Mouse (Mus musculus) cerebellum, postnatal 36 days (tissue): ENCODE measurements around the gene Selenoi.

ENCODE experiments used
- DNase-seq, 2 experiments: peaks; one replicate each; pipeline ENCODE4 v3.0.0; 2021 to 2022; ENCODE audit warnings: mixed read lengths in 2 of 2

Selenoi gene

DNA sequence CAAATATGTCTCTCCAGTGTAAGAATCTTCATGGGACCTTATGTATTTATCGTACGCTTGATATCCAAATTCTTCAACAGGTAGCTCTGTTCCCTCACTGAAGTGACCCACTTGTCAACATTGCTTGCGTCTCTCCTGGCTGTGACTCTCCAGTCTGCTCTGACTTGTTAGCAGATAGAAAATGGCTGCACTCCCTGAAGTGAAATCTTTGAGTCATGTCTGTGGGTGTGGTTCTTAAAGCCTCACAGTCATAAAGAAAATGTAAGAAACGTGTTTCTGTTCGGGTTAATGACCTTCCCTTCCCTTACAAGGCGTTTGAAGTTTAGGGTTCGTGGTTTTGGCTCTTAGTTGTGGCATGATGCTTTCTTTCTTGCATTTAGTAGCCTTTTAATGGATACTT, 8.2 kb downstream of the Selenoi start:
- DNase-seq, result no peak

DNA sequence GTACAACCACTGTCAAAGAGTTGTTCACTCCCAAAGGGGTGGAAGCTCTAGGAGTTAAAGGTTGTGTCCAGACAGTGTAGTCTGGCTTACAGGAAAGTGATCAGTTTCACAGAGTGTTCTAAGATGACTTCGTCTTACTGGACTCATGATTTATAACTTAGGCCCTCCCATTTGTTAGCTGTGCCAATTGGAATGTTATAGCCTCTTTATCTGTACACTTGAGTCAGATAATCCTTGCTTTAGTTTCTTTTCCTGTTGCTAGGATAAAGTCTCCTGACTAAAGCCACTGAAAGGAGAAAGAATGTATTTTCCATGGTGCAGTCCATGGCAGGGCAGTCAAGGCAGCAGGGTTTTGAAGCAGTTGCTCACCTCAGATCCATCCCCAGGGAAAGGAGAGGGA, 10.0 kb downstream of the Selenoi start:
- no peak for DNase-seq

DNA sequence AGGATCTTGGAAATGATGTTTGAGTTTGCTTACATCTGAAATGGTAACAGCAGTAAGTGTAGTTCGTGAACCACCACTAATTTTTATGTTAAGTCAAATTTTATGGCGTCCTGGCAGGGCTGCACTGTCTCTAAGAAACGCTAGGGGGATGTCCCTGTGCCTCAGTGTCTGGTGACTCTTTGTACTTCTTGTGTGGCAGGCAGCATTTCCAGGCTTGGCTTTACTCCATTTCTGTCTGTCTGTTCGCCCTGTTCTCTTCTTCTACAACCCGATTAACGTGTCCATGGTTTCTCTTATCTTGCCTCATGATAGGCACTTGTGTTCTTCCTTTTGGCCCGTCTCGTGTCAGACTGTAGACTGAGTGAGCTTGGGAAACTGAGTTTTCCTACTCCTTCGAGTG, 11.4 kb downstream of the Selenoi start:
- no peak for DNase-seq

DNA sequence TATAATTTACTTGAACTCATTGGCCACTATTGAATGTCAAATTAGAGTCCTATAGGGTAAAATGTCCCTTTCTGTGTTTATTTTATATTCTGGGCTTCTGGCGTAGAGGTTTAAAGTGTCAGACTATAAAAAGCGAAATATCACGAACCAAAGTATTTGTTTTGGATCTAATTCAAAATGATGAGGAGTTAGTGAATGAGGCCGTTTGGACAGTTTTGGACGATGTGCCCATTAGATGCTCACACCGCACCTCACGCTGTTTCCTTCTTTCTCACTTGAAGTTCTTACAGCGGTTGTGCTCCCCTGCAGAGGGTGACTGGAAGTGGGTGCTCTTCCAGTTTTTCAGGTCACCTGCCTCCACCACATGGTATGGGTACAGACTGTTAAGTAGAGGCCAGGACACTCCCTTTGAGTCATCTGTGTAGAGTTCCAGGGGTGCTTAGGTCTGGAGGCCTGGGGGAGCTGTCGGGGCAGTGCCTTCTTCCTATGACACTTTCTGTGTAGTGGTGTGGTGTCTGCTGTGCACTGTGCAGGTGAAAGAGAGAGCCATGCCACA, 13.6 kb downstream of the Selenoi start:
- DNase-seq, result no peak

DNA sequence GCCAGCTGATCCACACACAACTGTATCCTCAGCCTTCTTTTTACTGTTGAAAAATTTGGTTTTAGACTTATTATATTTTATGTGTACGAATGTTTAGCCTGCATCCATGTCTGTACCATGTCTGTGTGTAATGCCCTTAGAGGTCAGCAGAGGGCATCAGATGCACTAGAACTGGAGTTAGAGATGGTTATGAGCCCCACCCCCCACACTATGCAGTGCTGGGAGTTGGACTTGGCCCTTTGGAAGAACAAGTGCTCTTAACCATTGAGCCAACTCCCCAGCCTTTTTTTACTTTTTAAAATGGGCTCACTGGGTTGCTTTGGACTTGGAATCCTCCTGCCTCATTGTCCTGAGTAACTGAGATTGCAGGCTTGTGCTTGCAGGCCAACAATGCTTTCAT, 15.3 kb downstream of the Selenoi start:
- no peak for DNase-seq

DNA sequence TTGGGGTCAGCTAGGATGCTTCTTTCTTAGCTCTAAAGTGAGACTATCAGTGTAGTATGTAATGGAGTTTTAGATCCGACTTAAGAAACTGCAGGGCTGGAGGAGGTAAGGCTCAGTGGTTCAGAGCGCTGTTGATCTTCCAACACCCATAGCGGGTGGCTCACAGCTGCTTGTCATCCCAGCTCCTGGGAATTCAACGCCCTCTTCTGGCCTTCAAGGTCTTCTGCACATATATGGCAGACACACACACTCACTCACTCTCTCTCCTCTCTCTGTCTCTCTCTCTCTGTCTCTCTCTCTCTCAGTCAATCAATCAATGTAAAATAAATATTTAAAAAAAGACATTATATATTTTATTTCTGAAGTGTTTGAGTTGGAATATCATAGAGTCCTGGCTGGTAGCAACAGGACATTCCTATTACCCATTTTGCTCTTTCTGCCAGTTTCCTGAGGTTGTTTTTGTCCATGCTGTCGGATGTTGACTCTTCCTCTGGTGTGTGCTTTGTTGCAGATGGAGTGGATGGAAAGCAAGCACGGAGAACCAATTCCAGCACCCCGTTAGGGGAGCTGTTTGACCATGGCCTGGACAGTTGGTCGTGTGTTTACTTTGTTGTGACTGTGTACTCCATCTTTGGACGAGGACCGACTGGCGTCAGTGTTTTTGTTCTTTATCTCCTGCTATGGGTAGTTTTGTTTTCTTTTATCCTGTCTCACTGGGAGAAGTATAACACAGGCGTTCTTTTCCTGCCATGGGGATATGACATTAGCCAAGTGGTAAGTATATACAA, 23.4 kb downstream of the Selenoi start:
- DNase-seq, result no peak

DNA sequence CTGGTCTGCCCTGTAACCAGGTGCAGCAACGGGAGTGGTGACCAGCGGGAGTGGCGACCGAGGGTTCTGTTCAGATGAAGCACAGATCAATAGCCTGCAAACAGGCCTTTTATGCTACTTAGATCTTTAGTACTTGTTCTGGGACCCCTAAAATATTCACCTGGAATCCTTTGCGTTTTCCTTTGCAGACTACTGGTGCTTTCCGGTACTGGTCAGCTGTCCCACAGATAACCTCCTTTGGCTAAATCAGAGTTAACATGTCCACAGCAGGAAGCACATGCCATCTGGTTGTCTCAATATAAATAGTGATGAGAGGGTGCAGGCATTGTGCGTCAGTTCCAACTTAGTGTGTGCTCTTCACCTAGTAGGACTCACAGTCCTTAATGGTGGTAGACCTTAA, 26.4 kb downstream of the Selenoi start:
- peak; percentile 41 to 69 for DNase-seq

DNA sequence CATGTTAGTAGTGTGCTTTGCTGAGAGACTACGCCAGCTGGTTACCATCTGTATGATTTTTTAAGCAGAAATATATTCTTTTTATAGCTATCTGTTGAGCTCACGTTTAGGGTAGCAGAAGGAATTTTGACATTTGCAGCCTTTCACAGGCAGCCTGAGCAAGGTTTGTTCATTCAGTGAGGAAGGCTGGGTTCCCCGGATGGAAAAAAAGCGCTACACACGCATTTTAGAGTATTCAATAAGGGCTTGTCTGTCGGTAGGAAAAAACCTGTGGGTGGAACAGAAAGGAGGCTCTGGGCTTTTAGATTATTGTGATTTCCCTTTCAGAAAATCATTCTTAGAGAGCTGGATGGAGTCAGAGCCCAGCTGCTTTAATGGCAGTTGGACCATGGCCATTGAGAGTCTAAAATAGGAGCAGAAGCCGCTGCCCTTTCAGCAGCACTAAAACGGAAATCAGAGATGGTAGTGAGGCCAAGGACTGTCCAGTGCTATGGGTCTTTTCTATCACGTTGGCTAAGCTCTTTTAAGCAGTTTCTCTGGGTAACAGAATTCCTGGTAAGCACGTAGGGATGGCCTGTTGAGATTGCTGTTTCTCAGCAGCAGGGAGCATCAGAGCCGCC, 38.3 kb downstream of the Selenoi start:
- peak in 1 of 2 experiments; percentile 15 for DNase-seq

DNA sequence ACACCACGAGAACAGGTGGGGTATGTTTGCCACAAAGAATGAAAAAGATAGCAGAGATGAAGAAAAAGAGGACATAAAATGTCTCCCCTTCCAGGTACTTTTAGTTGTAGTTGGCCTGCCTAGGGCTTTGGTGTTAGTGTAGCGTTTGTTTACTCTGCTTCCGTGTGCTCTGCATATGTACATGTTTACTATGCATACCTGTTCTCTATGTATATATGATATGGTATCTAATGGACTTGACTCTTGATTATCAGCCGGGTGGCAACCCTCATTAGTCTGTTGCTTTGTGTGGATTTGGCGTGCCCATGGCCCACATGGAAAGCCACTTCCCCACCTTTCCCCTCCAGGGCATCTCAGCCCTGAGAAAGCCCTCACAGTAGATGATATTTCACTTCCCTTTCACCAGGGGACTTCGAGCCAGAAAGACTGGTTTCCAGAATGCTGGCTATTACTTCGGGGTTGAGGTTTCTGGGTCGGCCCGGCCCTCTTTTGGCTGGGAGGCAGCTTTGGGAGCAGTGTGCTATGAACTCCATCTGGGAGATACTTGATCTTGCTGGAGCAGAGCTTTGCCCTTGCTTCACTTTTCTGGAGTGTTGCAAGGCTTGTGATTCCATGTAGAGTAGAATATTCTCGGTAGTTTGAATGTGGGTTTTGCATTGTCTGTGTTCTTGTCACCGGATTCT, 39.4 kb downstream of the Selenoi start:
- peak in 1 of 2 experiments; percentile 22 for DNase-seq

DNA sequence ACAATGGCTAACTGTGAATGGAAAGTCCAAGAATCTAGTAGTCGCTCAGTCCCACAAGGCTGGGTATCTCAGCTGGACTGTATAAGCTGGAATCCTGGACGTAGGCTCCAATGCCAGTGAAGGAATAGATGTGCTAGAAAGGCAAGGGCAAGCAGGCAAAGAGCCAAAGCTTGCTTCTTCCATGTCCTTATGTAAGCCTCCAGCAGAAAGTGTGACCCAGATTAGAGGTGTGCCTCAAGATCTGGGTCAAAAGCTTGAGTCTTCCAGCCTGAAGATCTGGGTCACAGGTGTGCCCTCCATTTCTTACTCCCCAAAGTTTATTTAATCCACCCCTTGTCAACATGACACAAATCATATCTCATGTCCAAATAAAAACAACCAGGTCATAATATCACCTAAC, 44.0 kb downstream of the Selenoi start:
- peak; percentile 29 for DNase-seq

DNA sequence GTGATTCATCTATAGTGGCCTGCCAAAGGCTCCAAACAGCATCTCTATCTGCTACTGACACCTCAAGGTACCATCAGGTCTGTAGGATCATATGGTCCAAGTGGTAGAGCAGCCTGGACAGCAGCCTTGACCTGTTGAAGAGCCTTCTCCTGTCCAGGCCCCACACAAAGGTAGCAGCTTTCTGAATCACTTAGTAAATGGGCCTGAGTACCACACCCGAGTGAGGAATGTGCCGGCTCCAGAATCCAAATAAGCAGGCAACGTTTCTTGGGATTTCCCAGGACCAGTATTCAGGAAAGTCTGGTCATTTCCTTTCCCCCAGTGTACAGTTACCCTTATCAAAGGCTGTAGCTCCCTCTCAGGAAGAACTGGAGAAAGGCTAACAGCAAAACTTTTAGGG, 46.6 kb downstream of the Selenoi start:
- no peak for DNase-seq

DNA sequence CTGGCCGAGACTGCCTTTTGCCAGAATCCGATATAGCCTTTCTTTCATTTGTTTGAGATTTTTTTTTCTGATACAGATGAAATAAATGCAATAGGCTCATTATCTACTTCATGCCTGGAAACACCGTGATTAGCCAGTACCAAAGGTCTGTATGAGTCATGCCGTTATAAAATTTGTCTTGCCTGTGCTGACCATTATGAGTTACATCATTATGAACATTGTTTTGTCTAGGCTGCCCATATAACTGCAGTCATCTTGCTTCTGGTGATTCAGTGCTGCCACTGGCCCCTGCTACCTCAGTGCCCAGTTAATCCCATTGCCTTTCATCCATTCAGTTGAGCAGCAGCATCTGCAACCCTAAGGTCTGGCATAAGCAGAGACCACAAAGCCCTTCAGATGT, 47.1 kb downstream of the Selenoi start:
- DNase-seq, result no peak

DNA sequence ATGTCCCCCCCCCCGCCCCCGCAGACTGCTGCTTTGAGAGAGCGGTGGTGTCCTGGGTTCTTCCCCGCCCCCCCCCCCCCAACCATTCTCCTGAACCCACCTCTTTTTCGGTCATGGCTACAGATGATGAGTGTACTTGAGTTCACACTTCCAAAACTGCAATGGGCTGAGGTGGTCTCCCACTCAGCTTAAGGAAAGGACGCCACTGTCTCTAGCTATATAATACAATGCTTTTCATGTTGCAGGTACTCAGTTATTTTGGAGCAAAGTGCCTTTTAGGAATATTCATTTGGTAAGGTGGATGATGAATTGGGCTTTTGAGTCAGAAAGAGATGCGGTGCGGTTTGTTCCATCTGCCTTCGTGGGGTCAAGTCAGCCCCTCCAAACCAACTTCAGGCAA, 48.5 kb downstream of the Selenoi start:
- no peak for DNase-seq

DNA sequence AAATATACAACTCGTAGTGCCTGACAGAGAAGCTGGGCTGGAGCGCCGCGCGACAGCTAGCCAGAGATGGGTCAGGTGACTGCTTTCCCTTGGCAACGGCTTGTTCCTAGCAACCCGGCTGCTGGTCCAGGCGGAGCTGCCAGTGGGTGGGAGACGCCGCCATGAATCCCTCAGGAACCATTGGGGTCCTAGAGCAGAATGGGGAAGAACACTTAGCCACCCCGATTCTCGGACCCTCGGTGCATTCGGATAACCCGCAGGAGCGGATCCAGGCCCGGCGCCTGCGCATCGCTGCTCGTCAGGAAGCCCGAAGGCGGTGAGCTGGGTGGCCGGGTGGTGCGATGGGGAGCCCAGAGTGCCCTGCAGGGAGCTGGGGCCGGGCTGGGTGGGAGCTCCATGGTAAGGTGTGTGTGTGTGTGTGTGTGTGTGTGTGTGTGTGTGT, 48.9 kb downstream of the Selenoi start, which contains the start of gene Drc1:
Gene Drc1, plus strand, starts transcription at position 98 of the 442 bp plus-strand sequence.
- peak; percentile 59 to 60 for DNase-seq

DNA sequence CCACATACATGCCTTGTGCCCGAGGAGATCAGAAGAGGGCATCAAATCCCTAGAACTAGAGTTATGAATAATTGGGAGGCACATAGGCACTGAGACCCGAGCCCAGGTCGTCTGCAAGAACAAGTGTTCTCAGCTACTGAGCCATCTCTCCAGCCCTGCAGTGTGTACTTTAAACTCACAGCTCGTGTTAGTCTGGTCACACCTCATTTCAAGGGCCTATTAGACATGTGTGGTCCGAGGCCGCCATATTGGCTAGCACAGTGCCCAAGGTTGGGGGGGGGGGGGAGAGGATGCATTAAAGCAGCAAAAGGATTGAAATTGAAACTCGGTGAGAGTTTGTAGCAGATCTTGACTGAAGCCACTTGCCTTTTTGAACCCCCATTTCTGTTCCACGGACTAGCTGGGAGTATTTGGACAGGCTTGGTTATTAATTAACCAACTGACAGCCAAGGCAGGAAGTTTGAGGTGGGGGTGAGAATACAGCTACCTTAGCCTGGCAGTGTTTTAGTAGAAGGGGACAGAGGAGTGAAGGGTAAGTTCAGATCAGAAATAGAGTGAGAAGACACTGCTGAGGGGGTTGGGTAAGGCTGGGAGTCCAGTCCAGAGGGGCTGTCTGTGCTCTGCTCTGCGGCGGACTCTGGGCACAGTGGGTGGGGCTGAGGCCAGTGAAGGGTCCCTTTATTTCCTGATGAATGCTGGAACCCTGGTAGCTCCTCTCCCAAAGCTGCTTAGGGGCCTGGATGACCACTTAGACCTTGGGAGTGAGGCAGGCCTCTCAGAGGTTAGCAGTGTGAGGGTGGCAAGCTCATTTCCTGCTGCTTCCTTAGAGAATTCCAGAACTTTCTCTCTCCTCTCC, 53.8 kb downstream of the Selenoi start:
- DNase-seq, result no peak

DNA sequence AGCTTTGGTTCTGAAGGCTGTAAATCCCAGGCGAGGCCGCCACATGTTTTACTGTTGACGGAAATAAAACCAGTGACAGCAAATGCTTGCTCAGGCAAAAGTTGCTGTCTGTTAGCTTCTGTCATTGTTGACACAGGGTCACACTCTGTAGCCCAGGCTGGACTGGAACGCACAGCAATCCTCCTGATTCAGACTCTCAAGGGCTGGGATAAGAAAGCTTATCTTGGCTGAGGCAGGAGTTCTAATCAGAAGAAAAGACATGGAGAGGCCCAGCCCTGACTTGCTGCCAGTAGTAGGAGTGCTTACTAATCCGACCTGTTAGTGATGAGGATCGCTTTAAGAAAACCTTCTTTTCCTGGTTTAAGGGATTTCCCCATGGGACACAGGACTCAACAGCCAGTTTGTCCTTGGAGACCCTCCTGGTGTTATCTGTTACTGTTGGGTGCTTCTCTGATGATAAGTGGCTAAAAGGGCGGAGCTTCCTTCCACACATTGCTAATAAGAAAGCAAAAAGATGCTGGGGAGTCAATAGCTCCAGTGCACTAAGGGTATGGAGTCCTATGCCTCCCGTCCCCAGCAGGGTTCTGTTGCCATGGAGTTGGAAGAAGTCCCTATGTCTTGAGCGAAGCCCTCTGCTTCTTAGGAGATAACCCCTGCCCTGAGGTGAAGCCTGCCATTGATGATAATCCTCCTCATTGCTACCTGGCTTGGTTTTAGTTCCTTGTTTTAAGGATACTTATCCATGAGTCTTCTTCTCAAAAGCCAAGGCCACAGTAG, 54.9 kb downstream of the Selenoi start:
- no peak for DNase-seq
